Comparison of ENCODE assay signal across 24 mouse cellular contexts in genomic region chr3:96870270-96870669, GRCm38 (mm10). TPM values are rescaled to one million over a fixed set of nuclear protein-coding genes. Genes with fewer than 3 reads are reported as not detected.
DNase-seq lines count a peak whose midpoint lies in the region; ATAC-seq and TF ChIP-seq lines count a peak whose summit lies in the region.
"Had no signal": no experiment of that assay in that cellular context is flagged by ENCODE, and none has a peak within 500 bp of the region (broad histone marks: within the 10 kb centered on the region; RNA-seq: fewer than 3 reads in every experiment).

No protein-coding gene starts in this region.

- H3K27ac ChIP-seq in left cerebral cortex, adult 2 months = peak overlapping the region; percentile 40; the same call in 1 of the 2 replicates
- H3K27ac ChIP-seq: forebrain, embryonic 10.5 days; forebrain, embryonic 13.5 days; heart, adult 2 months; hindbrain, embryonic 10.5 days; hindbrain, embryonic 13.5 days had no signal

- no peak for TF ChIP-seq CTCF in left cerebral cortex, adult 2 months (IDR thresholded peaks at IDR 0.05)

- no peak overlapping the region for H3K4me3 ChIP-seq in left cerebral cortex, adult 2 months
- H3K4me3 ChIP-seq: forebrain, embryonic 10.5 days; forebrain, embryonic 13.5 days; heart, adult 2 months; hindbrain, embryonic 10.5 days; hindbrain, embryonic 13.5 days had no signal

- no peak for DNase-seq in frontal cortex, postnatal 36 days (ENCODE audit: low spot score in 2 of 2)
- DNase-seq in left cerebral cortex, adult 2 months (ENCODE audit: extremely low spot score in 1 of 2, low spot score in 2 of 2) = no peak
- no peak for DNase-seq in left cerebral cortex, postnatal 4 days
- DNase-seq in right cerebral cortex, adult 2 months (ENCODE audit: low spot score in 2 of 2) = peak; percentile 39
- DNase-seq in right cerebral cortex, postnatal 4 days = no peak
- DNase-seq: adrenal gland, adult 8-10 months; adrenal gland, postnatal 25 days; cerebellum, adult 18-20 months; cerebellum, adult 9-10 months; cerebellum, postnatal 14 days; gastrocnemius, postnatal 10 days had no signal

- peak; percentile 77 for ATAC-seq in frontal cortex, adult (ENCODE audit: low TSS enrichment)
- ATAC-seq: activated CD4-positive, CD25-positive, alpha-beta regulatory T cell, adult 4 months; forebrain, embryonic 13.5 days; forebrain, embryonic 16.5 days; hindbrain, embryonic 16.5 days had no signal

- intact Hi-C loops in left cerebral cortex, adult 2 months (cut with DNase I) = loop anchor here (10.0 kb wide), 1 partner anchor 145 kb away; the partner anchor contains the start of genes Polr3c and Rnf115
- intact Hi-C loops in left cerebral cortex, postnatal 4 days (cut with DNase I) = no loop called here

RNA-seq across cellular contexts. Expression of gene Gja5, which starts 34.2 kb away (rescaled TPM):
- total RNA-seq in left cerebral cortex, adult 2 months (2021) = under 1 TPM; 0.70 to 0.75 TPM
- total RNA-seq in left cerebral cortex, postnatal 4 days (2021) = 1 to 10 TPM; 1.4 to 1.7 TPM

RNA-seq across cellular contexts. Expression of gene Gpr89, which starts 34.9 kb away (rescaled TPM):
- 10 to 100 TPM; 40.7 to 42.8 TPM for total RNA-seq in left cerebral cortex, adult 2 months (2021)
- total RNA-seq in left cerebral cortex, postnatal 4 days (2021) = 10 to 100 TPM; 36.0 to 42.8 TPM

RNA-seq across cellular contexts. Expression of gene Cd160, which starts 41.1 kb away (rescaled TPM):
- not detected for total RNA-seq in left cerebral cortex, adult 2 months (2021)
- total RNA-seq in left cerebral cortex, postnatal 4 days (2021) = not detected
- total RNA-seq: adrenal gland, postnatal 25 days; gastrocnemius, adult 18-20 months; gastrocnemius, postnatal 10 days; gastrocnemius, postnatal 36 days; heart, adult 2 months; heart, postnatal 25 days had no signal

RNA-seq across cellular contexts. Expression of gene Pdzk1, which starts 41.2 kb away (rescaled TPM):
- total RNA-seq in left cerebral cortex, adult 2 months (2021) = under 1 TPM in 1 of 2 experiments, not detected in 1; 0.14 TPM
- not detected for total RNA-seq in left cerebral cortex, postnatal 4 days (2021)
- total RNA-seq: adrenal gland, postnatal 25 days; gastrocnemius, postnatal 10 days; gastrocnemius, postnatal 36 days; granulocyte monocyte progenitor cell, adult 5-6 weeks; heart, adult 2 months; heart, postnatal 25 days had no signal

RNA-seq across cellular contexts. Expression of gene Gja8, which starts 55.5 kb away (rescaled TPM):
- total RNA-seq in left cerebral cortex, adult 2 months (2021) = not detected
- not detected for total RNA-seq in left cerebral cortex, postnatal 4 days (2021)
- total RNA-seq: adrenal gland, adult 8-10 months; adrenal gland, postnatal 25 days; gastrocnemius, adult 18-20 months; gastrocnemius, postnatal 10 days; gastrocnemius, postnatal 36 days; granulocyte monocyte progenitor cell, adult 5-6 weeks; heart, adult 2 months had no signal

Comparison
In these comparisons a context has a peak if more than half of its experiments do, and no peak if none do; other contexts are left out.
1. DNase-seq: peak in right cerebral cortex, adult 2 months (2 of 2); none in frontal cortex, postnatal 36 days (0 of 2), left cerebral cortex, adult 2 months (0 of 2), left cerebral cortex, postnatal 4 days (single experiment) and right cerebral cortex, postnatal 4 days (single experiment).